Mouse (Mus musculus): Measurements from ENCODE around the gene Fgf18. TPM values are rescaled to one million over a fixed set of nuclear protein-coding genes. Genes with fewer than 3 reads are reported as not detected.

Fgf18 gene
- polyA plus RNA-seq, 1 experiment from 2014 or later: 2.4 TPM

DNA sequence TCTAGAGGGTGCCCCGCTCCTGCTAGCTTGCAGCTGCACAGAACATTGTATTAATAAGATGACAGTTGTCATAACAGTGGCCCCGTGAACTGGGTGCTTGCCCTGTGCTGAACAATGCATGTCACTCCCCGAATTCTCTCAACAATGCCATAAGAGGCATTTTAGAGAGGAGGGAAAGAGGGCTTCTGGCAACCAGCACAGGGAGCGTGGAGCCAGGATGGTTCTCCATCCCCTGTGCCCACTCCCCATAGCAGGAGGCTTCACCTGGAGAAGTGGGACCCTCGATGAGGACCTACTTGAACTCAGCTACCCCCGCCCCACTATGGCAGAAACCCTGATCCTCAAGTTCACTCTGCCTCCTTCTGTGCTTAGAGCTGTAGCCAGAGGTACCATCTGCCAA, 67.8 kb downstream of the Fgf18 start:
- 72% methylated on average over 6 of the region's 6 CpGs for WGBS
- Histone ChIP-seq H3K9me3 (no peaks in the 10 kb centered on the region), H3K9ac (no peak overlapping the region), H3K36me3 (replicated peaks) (no peaks in the 10 kb centered on the region), H3K4me1 (peaks cover 11% of the 10 kb centered on the region), H3K27ac (no peak overlapping the region), H3K4me3 (replicated peaks) (no peak overlapping the region), H3K4me2 (no peak overlapping the region), H3K27me3 (peaks cover 5% of the 10 kb centered on the region; the same call in 1 of the 2 replicates)
- ATAC-seq (ENCODE audit: low FRiP score): no peak

DNA sequence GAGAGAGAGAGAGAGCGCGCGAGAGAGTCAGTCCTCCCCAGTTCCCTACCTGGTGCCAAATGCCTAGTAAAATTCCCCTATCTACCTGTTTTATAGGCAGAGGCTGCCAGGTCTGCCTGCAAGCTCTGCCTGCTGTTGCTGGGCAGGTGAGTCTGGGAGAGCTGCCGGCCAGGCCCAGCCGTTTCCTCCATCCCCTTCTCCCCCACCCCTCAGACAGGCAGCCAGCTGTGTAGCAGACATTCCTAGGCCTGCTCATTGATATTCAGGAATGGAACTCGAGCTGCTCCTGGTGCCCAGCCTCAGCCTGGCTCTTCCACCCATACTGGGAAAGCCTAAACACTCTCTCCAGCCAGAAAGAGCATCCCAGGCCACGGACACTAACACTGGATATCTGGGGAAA, 69.2 kb downstream of the Fgf18 start:
- H3K4me2 ChIP-seq: no peak overlapping the region
- H3K27ac ChIP-seq: no peak overlapping the region
- no peak overlapping the region for H3K4me3 ChIP-seq (replicated peaks)
- WGBS: 36% methylated on average over 7 of the region's 7 CpGs
- no peaks in the 10 kb centered on the region for H3K9me3 ChIP-seq
- no peak for ATAC-seq (ENCODE audit: low FRiP score)
- H3K27me3 ChIP-seq: peaks cover 2% of the 10 kb centered on the region; the same call in 1 of the 2 replicates
- no peak overlapping the region for H3K9ac ChIP-seq
- no peaks in the 10 kb centered on the region for H3K36me3 ChIP-seq (replicated peaks)
- H3K4me1 ChIP-seq: peaks cover 11% of the 10 kb centered on the region

- H3K27me3 ChIP-seq: peaks cover 2% of the 10 kb centered on the region; the same call in 1 of the 2 replicates
- H3K36me3 ChIP-seq (replicated peaks): no peaks in the 10 kb centered on the region
- H3K9me3 ChIP-seq: no peaks in the 10 kb centered on the region
- no peak overlapping the region for H3K4me2 ChIP-seq
- peaks cover 14% of the 10 kb centered on the region for H3K4me1 ChIP-seq
- no peak overlapping the region for H3K27ac ChIP-seq
- H3K9ac ChIP-seq: no peak overlapping the region
- ATAC-seq (ENCODE audit: low FRiP score): no peak
- WGBS: 76% methylated on average over 8 of the region's 8 CpGs
- H3K4me3 ChIP-seq (replicated peaks): no peak overlapping the region
Observed at GRCm38 (mm10) chr11:33075293-33075692, 71.9 kb downstream of the Fgf18 start.

DNA sequence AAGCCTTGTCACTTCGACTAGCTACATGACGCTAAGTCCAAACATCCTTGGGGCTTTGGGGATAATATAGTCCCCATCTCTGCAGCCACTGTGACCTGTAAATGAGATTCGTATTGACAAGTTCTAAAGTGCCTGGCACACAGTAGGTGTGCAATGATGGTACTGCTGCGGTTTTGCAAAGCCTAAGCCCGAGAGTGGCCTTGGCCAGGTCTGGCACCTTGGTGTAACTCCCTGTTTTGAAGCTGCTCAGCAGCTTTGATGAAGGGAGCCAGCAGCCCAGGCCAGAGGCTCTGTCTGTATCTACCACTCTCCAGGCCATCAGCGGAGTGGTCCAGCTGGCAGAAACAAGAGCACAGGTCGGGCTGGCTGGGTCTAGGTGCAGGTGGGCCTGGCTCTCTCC, 72.7 kb downstream of the Fgf18 start:
- no peak for ATAC-seq (ENCODE audit: low FRiP score)
- Histone ChIP-seq H3K27me3 (0 out of 2 replicates have a peak, but pooled peaks cover 2% of the 10 kb centered on the region), H3K4me1 (peaks cover 14% of the 10 kb centered on the region), H3K27ac (no peak overlapping the region), H3K36me3 (replicated peaks) (no peaks in the 10 kb centered on the region), H3K4me3 (replicated peaks) (no peak overlapping the region), H3K9me3 (no peaks in the 10 kb centered on the region), H3K4me2 (no peak overlapping the region), H3K9ac (no peak overlapping the region)
- WGBS: 80% methylated on average over 7 of the region's 7 CpGs

GRCm38 (mm10) chr11:33071358-33071922, 75.8 kb downstream of the Fgf18 start:
- H3K4me3 ChIP-seq (replicated peaks): no peak overlapping the region
- H3K9ac ChIP-seq: no peak overlapping the region
- H3K27ac ChIP-seq: no peak overlapping the region
- no peak for ATAC-seq (ENCODE audit: low FRiP score)
- H3K27me3 ChIP-seq: no peaks in the 10 kb centered on the region
- H3K9me3 ChIP-seq: no peaks in the 10 kb centered on the region
- H3K4me2 ChIP-seq: no peak overlapping the region
- H3K4me1 ChIP-seq: 0 out of 2 replicates have a peak, but pooled peaks cover 3% of the 10 kb centered on the region
- H3K36me3 ChIP-seq (replicated peaks): no peaks in the 10 kb centered on the region
- WGBS: 94% methylated on average over 5 of the region's 5 CpGs

- H3K4me3 ChIP-seq (replicated peaks): no peak overlapping the region
- no peak overlapping the region for H3K4me2 ChIP-seq
- no peaks in the 10 kb centered on the region for H3K27me3 ChIP-seq
- ATAC-seq (ENCODE audit: low FRiP score): peak; percentile 27; the same call in 1 of the 2 replicates
- 0 out of 2 replicates have a peak, but pooled peaks cover 3% of the 10 kb centered on the region for H3K4me1 ChIP-seq
- 0 out of 2 replicates have a peak overlapping the region, but pooled peaks have one; percentile 2 for H3K27ac ChIP-seq
- no peaks in the 10 kb centered on the region for H3K36me3 ChIP-seq (replicated peaks)
- no peaks in the 10 kb centered on the region for H3K9me3 ChIP-seq
- no peak overlapping the region for H3K9ac ChIP-seq
- WGBS: 68% methylated on average over 6 of the region's 6 CpGs
Observed at GRCm38 (mm10) chr11:33070520-33070919, 76.7 kb downstream of the Fgf18 start.

Other genes with a start within 250 kb of the Fgf18 start
- 790 and 820 TPM in 2 replicates for gene Npm1, start 15.8 kb upstream of the Fgf18 start, polyA plus RNA-seq (2016; fragmentation: Nextera tagmentation; extraction: Ambion mirVana)
- gene Tlx3, start 56.2 kb upstream of the Fgf18 start, polyA plus RNA-seq (2016; fragmentation: Nextera tagmentation; extraction: Ambion mirVana): 0.32 TPM in 1 of 2 replicates, not detected in the other
- 0.32 TPM in 1 of 2 replicates, not detected in the other for gene Gm12117, start 129.3 kb upstream of the Fgf18 start, polyA plus RNA-seq (2016; fragmentation: Nextera tagmentation; extraction: Ambion mirVana)